Mouse (Mus musculus) embryonic facial prominence, embryonic 15.5 days (tissue): ENCODE results near the gene Fcrl1. TPM values are rescaled to one million over a fixed set of nuclear protein-coding genes. Genes with fewer than 3 reads are reported as not detected.

Experiments
- ATAC-seq: fragments of 200-750 bp; cut with Nextera tagmentation; 2 replicates; pipeline ENCODE4 v1.8.0; 2017; ENCODE audit warnings: low read depth, moderate TSS enrichment; ENCODE audit not compliant: insufficient number of reproducible peaks, low FRiP score, low TSS enrichment
- H3K27ac ChIP-seq: fragments of 300-500 bp; sonication (generic); replicated peaks from 2 replicates; pipeline ENCODE4 v1.5.1; 2015; ENCODE audit warnings: mild to moderate bottlenecking, inconsistent platforms
- H3K27me3 ChIP-seq: fragments of 300-500 bp; sonication (generic); 2 replicates; pipeline ENCODE4 v1.6.1; 2015; ENCODE audit warnings: inconsistent platforms
- H3K36me3 ChIP-seq: fragments of 300-500 bp; sonication (generic); 2 replicates; pipeline ENCODE4 v1.6.1; 2015; ENCODE audit warnings: mild to moderate bottlenecking, inconsistent platforms
- H3K4me1 ChIP-seq: fragments of 300-500 bp; sonication (generic); 2 replicates; pipeline ENCODE4 v1.6.1; 2015; ENCODE audit warnings: inconsistent platforms
- H3K4me2 ChIP-seq: fragments of 300-500 bp; sonication (generic); replicated peaks from 2 replicates; pipeline ENCODE4 v1.6.1; 2015; ENCODE audit warnings: mild to moderate bottlenecking, inconsistent platforms
- H3K4me3 ChIP-seq: fragments of 300-500 bp; sonication (generic); replicated peaks from 2 replicates; pipeline ENCODE4 v1.5.1; 2015; ENCODE audit warnings: mild to moderate bottlenecking, inconsistent platforms
- H3K9ac ChIP-seq: fragments of 300-500 bp; sonication (generic); 2 replicates; pipeline ENCODE4 v1.6.1; 2015; ENCODE audit warnings: inconsistent platforms
- H3K9me3 ChIP-seq: fragments of 300-500 bp; sonication (generic); replicated peaks from 2 replicates; pipeline ENCODE4 v1.6.1; 2016; ENCODE audit warnings: inconsistent platforms
- WGBS: fragments of 180-500 bp; shearing (Covaris S2); methylation state at CpG from one replicate; pipeline ENCODE4 v1.1.7; 2015; 5-methylcytosine and 5-hydroxymethylcytosine counted together
- polyA plus RNA-seq: library from polyadenylated mRNA; unstranded; fragments of >200 nt; fragmentation: Nextera tagmentation; extraction: Ambion mirVana; gene quantifications from 2 replicates; pipeline ENCODE4 v1.2.1, GENCODE M21; 2015

Fcrl1 gene
- polyA plus RNA-seq, 1 experiment from 2014 or later, result 0.23 TPM

DNA sequence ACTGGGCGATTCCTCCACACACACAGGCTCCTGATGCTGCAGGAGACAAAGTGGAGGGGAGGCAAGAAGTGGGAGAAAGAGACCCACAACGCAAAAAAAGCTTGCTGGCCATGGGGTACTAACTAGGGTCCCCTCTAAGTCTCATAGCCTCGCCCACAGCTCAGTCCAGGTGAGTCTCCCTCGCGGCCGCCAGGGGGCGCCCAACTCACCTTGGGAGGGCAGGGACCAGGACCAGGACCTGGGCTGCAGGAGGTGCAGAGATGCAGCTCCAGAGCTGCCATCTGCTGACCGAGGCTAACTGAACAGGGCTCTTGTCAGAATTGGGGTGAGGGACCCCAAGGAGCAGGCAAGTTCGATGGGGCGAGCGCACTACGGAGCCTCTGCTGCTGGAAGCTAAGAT is 35.0 kb downstream of the Fcrl1 start:
- Histone ChIP-seq H3K27me3 (no peaks in the 10 kb centered on the region), H3K4me3 (no peak overlapping the region), H3K9ac (no peak overlapping the region), H3K27ac (no peak overlapping the region), H3K9me3 (no peaks in the 10 kb centered on the region), H3K4me1 (no peaks in the 10 kb centered on the region), H3K36me3 (no peaks in the 10 kb centered on the region), H3K4me2 (no peak overlapping the region)
- ATAC-seq, result peak; percentile 24; the same call in 1 of the 2 replicates
- 12% methylated on average over 12 of the region's 12 CpGs for WGBS

DNA sequence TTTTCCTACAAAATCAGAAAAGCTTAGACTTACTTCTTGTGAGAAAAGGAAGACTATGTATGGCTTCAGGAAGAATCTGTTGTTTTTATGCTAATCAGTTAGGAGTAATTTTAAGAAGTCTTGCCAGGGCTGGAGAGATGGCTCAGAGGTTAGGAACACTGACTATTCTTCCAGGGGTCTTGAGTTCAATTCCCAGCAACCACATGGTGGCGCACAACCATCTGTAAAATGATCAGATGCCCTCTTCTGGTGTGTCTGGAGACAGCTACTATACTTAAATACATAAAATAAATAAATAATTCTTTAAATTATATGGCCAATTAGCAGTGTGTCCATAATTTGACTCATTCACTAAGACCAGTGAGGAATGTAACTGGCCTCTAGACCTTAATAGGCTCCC is 44.5 kb downstream of the Fcrl1 start:
- Histone ChIP-seq H3K4me3 (no peak overlapping the region), H3K27me3 (no peaks in the 10 kb centered on the region), H3K27ac (no peak overlapping the region), H3K9me3 (no peaks in the 10 kb centered on the region), H3K4me1 (no peaks in the 10 kb centered on the region), H3K9ac (no peak overlapping the region), H3K36me3 (no peaks in the 10 kb centered on the region), H3K4me2 (no peak overlapping the region)
- 60% methylated on average over 1 of the region's 1 CpGs for WGBS
- no peak for ATAC-seq

DNA sequence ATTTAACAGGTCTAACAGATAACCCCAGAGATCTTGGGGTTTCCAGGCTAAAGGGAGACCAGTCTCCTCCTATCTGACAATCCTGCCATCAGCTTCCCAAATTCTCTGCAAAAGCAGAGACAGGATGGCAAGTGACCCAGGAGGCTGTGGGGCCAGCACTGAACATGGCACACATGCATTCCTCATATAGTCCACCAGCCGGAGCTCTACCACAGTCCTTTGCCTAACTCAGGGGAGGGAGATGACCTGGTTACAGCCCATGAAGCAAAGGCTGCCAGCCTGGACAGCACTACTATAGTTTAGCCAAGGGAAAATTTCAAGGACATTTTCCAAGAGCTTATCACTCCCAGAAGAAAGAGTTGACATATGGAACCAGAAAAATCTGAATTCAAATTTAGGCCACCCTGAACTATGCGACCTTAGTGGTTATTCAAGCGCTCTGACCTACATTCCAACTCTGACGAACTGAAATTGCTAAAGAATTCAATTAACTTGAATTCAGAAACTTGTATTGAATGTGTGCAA is 46.3 kb downstream of the Fcrl1 start:
- ATAC-seq, result no peak
- Histone ChIP-seq H3K4me2 (no peak overlapping the region), H3K27ac (no peak overlapping the region), H3K9ac (no peak overlapping the region), H3K27me3 (no peaks in the 10 kb centered on the region), H3K4me1 (no peaks in the 10 kb centered on the region), H3K9me3 (no peaks in the 10 kb centered on the region), H3K36me3 (no peaks in the 10 kb centered on the region), H3K4me3 (no peak overlapping the region)
- WGBS, result 66% methylated on average over 4 of the region's 4 CpGs

DNA sequence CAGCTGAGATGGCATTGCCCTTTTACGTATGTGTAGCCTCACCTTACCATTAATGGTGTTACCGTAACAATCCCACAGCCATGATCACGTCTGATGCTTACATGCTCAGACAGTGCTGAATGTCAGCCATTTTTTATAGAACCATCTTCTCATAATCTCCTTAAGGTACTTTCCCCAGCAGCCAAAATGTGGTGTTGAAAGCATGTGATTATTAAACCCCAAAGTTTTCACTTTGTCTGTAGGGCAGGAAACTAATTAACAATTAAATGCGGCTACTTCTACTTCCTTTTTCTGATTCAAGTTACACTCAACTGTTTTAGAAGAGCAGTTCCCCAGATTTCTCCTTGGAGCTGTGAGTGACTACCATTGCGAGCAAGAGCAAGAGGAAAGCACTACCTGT is 59.3 kb downstream of the Fcrl1 start, which contains the start of gene Fcrl5:
Gene Fcrl5, plus strand, starts transcription at position 295 of the 400 bp plus-strand sequence.
- no peak for ATAC-seq
- 83% methylated on average over 5 of the region's 5 CpGs for WGBS

DNA sequence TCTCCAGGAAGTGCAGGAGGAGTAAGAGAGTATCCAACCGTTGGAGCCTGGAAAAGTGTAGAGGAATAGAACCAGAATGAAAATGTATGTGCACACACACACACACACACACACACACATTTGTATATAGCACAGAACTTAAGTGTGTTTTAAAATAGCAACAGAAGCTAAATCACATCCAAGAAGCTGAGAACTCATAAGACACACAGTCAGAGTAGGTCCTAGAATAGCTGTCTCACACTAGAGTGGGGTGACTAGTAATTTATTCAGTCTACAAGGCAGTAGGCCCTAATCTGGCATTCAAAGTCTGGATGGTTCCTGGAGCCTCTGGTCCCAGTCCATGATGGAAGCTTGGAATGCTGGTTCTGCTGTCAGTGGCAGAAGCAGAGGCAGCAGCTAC is 64.4 kb downstream of the Fcrl1 start:
- Histone ChIP-seq H3K4me3 (no peak overlapping the region), H3K9ac (no peak overlapping the region), H3K4me2 (no peak overlapping the region), H3K36me3 (no peaks in the 10 kb centered on the region), H3K27me3 (no peaks in the 10 kb centered on the region), H3K4me1 (no peaks in the 10 kb centered on the region), H3K27ac (no peak overlapping the region), H3K9me3 (no peaks in the 10 kb centered on the region)
- 79% methylated on average over 1 of the region's 1 CpGs for WGBS
- no peak for ATAC-seq

More for the DNA sequence above, 59.3 kb downstream of the Fcrl1 start, which contains the start of gene Fcrl5:
- Histone ChIP-seq H3K27ac (no peak within 1 kb of the TSS), H3K4me1 (no peaks in the 10 kb centered on the region), H3K36me3 (no peaks in the 10 kb centered on the region), H3K4me3 (no peak within 1 kb of the TSS), H3K27me3 (no peaks in the 10 kb centered on the region), H3K9me3 (no peaks in the 10 kb centered on the region), H3K4me2 (no peak within 1 kb of the TSS), H3K9ac (no peak within 1 kb of the TSS)

DNA sequence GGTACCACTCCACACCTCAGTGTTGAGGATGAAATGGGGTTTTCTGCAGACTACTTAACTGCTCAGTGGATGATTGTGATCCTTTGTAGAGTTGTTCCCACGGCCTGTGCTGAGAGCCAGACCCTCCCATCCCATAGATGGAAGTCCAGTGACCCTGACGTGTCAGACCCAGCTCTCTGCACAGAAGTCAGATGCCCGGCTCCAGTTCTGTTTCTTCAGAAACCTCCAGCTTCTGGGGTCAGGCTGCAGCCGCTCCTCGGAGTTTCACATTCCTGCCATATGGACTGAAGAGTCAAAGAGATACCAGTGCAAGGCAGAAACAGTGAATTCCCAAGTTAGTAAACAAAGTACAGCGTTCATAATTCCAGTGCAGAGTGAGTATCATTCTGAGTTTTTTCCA is 67.8 kb downstream of the Fcrl1 start:
- H3K9me3 ChIP-seq, result no peaks in the 10 kb centered on the region
- H3K4me2 ChIP-seq, result no peak overlapping the region
- WGBS, result 70% methylated on average over 6 of the region's 6 CpGs
- H3K9ac ChIP-seq, result no peak overlapping the region
- H3K4me3 ChIP-seq, result no peak overlapping the region
- no peak for ATAC-seq
- H3K27me3 ChIP-seq, result no peaks in the 10 kb centered on the region
- no peak overlapping the region for H3K27ac ChIP-seq
- H3K4me1 ChIP-seq, result no peaks in the 10 kb centered on the region
- H3K36me3 ChIP-seq, result no peaks in the 10 kb centered on the region

Other genes starting within 250 kb of the Fcrl1 start
- 19.6 and 20.1 TPM in 2 replicates for gene Kirrel, start 201.6 kb upstream of the Fcrl1 start, polyA plus RNA-seq
- 17.9 and 18.4 TPM in 2 replicates for gene Fcrls, start 112.6 kb upstream of the Fcrl1 start, polyA plus RNA-seq
- gene Cd5l, start 18.5 kb upstream of the Fcrl1 start, polyA plus RNA-seq, result 0.26 and 0.36 TPM in 2 replicates
- not detected in 2 replicates for gene Fcrl5, start 59.4 kb downstream of the Fcrl1 start, polyA plus RNA-seq
- 23.2 and 23.8 TPM in 2 replicates for gene Etv3, start 149.0 kb downstream of the Fcrl1 start, polyA plus RNA-seq
- 16.4 and 18.3 TPM in 2 replicates for gene Arhgef11, start 241.2 kb downstream of the Fcrl1 start, polyA plus RNA-seq